Mouse (Mus musculus) adrenal gland, postnatal 10 days (tissue): ENCODE results near the gene Vegfd. TPM values are rescaled to one million over a fixed set of nuclear protein-coding genes. Genes with fewer than 3 reads are reported as not detected.

ENCODE experiments used
- total RNA-seq, 2 experiments: library from RNA; stranded (reverse); gene quantifications; 2 replicates each; pipeline ENCODE4 v1.2.3; 2021

Vegfd gene
- total RNA-seq, 2 experiments from 2014 or later, result 22.4 to 28.7 TPM

Other genes starting within 250 kb of the Vegfd start
- gene Ace2, start 234.0 kb upstream of the Vegfd start, total RNA-seq, result 10 to 100 TPM; 25.7 to 29.8 TPM
- 1 to 10 TPM; 1.1 to 1.4 TPM for gene Bmx, start 115.2 kb upstream of the Vegfd start, total RNA-seq
- gene Pir, start 104.0 kb upstream of the Vegfd start, total RNA-seq, result 1 to 10 TPM; 3.6 to 7.1 TPM
- 1 to 10 TPM; 8.5 to 9.1 TPM for gene Piga, start 46.4 kb downstream of the Vegfd start, total RNA-seq
- gene Asb11, start 63.6 kb downstream of the Vegfd start, total RNA-seq, result 1 to 10 TPM in 1 of 2 experiments, under 1 TPM in 1; 0.33 to 1.9 TPM
- not detected for gene Asb9, start 132.9 kb downstream of the Vegfd start, total RNA-seq